Mouse (Mus musculus): ENCODE results near the gene Foxo1. TPM values are rescaled to one million over a fixed set of nuclear protein-coding genes. Genes with fewer than 3 reads are reported as not detected.

Gene Foxo1
- polyA plus RNA-seq, 1 experiment from 2014 or later: 2.1 TPM

DNA sequence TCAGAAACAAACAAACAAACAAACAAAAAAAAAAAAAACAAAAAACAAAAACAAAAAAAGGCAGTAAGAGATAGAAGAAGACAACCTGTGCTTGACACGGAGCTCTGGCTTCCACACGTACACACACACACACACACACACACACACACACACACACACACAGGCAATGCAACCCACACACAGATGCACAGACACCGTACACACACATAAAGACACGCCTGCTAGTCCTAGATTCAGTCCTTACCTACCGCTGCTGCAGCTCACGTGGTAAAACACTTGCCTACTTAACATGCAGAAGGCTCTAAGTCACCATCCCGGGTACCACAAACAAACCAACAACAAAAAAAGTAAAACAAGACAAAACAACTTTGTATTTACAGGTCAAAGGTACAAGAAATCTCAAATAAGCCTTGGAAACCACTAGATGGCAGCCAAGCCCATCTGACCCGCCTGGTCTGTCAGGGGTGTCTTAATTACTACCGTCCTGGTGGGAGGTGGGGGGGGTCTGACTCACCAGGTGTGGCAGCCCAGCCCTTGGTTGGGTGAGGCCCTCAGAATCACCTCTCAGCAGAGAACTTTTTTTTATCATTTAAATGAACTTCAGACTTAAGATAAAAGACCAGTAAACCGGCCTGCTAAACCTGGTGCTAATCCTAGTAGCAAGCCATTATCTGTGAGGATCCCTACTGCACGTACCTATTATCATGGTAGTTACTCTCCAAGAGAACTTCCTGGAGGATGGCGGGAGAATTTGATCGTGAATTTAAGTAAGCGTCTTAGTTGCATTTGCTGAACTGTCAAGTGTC is 14.3 kb upstream of the Foxo1 start:
- Histone ChIP-seq H3K36me3 (no peaks in the 10 kb centered on the region), H3K27me3 (ENCODE audit: low read depth, poor library complexity, severe bottlenecking) (peaks cover 19% of the 10 kb centered on the region), H3K4me3 (no peak overlapping the region), H3K27ac (replicated peaks) (no peak overlapping the region), H3K4me1 (peaks cover 7% of the 10 kb centered on the region), H3K9me3 (replicated peaks) (no peaks in the 10 kb centered on the region)
- DNase-seq (ENCODE audit: low spot score): peak; percentile 28
- 14% methylated on average over 14 of the region's 14 CpGs for WGBS

DNA sequence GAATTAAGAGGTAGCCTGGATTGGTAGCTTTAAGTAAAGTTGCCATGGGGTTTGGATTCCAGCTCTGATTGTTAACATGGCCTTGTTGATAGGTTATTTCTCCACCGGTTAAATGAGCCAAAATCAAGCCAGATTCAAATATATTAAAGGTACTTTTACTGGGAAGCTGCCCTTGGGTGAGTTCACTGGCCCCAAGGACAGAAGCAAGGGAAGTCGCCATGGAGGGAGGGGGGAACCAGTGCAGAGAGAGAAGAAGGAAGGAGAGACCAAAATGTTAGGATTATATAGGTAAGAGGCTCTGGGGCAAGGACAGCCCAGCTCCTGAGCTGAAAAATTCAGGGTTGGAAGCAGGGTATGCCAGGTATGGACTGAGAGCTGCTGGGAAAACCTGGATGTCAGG is 13.6 kb upstream of the Foxo1 start:
- WGBS: 10% methylated on average over 2 of the region's 2 CpGs
- DNase-seq (ENCODE audit: low spot score): no peak

DNA sequence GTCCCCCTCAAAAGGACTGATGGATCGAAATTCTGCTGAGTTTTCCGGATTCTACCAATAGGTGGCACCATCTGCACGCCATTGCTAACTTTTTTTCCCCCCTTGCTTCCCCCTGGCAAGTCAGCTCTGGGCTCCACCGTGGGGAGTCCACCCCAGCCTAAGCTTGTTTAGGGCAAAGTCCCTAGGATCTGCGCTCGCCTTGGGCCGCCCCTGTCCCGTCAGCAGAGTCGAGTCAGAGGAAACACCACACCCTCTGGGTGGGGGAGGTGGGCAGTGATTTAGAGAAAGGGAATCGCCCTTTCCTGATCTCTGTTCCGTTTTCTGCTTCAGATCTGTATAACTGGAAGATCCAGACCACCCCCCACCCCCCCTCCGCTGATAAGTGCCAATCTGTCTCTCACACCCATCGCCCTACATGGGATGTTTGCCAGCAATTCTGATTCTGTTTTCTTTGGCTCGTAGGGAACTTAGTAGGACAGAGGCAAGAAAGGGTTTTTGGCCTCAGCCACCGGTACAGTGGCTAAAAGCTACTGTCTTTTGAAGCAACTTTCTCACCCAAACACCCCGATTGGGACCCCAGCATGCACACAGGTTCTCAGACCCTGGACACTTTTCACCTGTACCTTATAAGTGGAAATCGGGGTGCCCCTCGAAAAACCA is 10.2 kb upstream of the Foxo1 start:
- Histone ChIP-seq H3K9me3 (replicated peaks) (no peaks in the 10 kb centered on the region), H3K27me3 (ENCODE audit: low read depth, poor library complexity, severe bottlenecking) (peaks cover 45% of the 10 kb centered on the region), H3K36me3 (no peaks in the 10 kb centered on the region), H3K27ac (replicated peaks) (no peak overlapping the region), H3K4me3 (peak overlapping the region; percentile 46), H3K4me1 (peaks cover 7% of the 10 kb centered on the region)
- DNase-seq (ENCODE audit: low spot score): peak; percentile 61
- 15% methylated on average over 18 of the region's 18 CpGs for WGBS

More for the DNA sequence above, 13.6 kb upstream of the Foxo1 start:
- H3K27ac ChIP-seq (replicated peaks): no peak overlapping the region
- peaks cover 25% of the 10 kb centered on the region for H3K27me3 ChIP-seq (ENCODE audit: low read depth, poor library complexity, severe bottlenecking)
- H3K4me1 ChIP-seq: peaks cover 7% of the 10 kb centered on the region
- no peaks in the 10 kb centered on the region for H3K9me3 ChIP-seq (replicated peaks)
- H3K36me3 ChIP-seq: no peaks in the 10 kb centered on the region
- no peak overlapping the region for H3K4me3 ChIP-seq

DNA sequence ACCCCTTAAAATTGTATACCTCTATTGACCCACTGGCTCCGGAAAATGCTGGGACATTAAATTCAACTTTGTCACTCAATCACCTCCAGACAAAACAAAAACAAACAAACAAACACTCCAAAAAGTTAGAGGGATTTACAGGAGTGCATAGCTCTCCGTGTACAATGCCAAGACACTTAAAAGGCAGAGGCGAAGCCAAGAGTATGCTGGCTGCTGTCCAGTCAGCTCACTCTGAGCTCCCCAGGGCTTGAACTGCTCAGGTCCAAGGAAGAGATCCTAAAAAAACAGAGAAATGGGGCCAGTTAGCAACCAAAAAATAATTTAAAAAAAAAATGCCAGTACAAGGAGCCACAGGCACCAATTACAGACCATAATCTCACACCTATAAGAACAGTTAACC is 9.6 kb upstream of the Foxo1 start:
- 51% methylated on average over 3 of the region's 3 CpGs for WGBS
- DNase-seq (ENCODE audit: low spot score): no peak
- Histone ChIP-seq H3K27ac (replicated peaks) (no peak overlapping the region), H3K27me3 (ENCODE audit: low read depth, poor library complexity, severe bottlenecking) (peaks cover 52% of the 10 kb centered on the region), H3K36me3 (no peaks in the 10 kb centered on the region), H3K4me3 (no peak overlapping the region), H3K4me1 (peaks cover 7% of the 10 kb centered on the region), H3K9me3 (replicated peaks) (no peaks in the 10 kb centered on the region)

- Histone ChIP-seq H3K27me3 (ENCODE audit: low read depth, poor library complexity, severe bottlenecking) (peaks cover 85% of the 10 kb centered on the region), H3K27ac (replicated peaks) (no peak overlapping the region)
- 52% methylated on average over 13 of the region's 13 CpGs for whole genome bisulfite sequencing
Observed at GRCm38 (mm10) chr3:52262431-52263161, 5.5 kb upstream of the Foxo1 start.

GRCm38 (mm10) chr3:52264354-52264753 is 3.8 kb upstream of the Foxo1 start:
- Histone ChIP-seq H3K4me3 (no peak overlapping the region), H3K36me3 (no peaks in the 10 kb centered on the region), H3K27ac (replicated peaks) (no peak overlapping the region), H3K27me3 (ENCODE audit: low read depth, poor library complexity, severe bottlenecking) (peaks cover 77% of the 10 kb centered on the region), H3K9me3 (replicated peaks) (no peaks in the 10 kb centered on the region), H3K4me1 (peaks cover 23% of the 10 kb centered on the region)
- WGBS: 94% methylated on average over 8 of the region's 8 CpGs
- DNase-seq (ENCODE audit: low spot score): no peak

More at GRCm38 (mm10) chr3:52262431-52263161, 5.5 kb upstream of the Foxo1 start:
- H3K4me1 ChIP-seq: peaks cover 18% of the 10 kb centered on the region
- DNase-seq (ENCODE audit: low spot score): peak; percentile 73
- no peaks in the 10 kb centered on the region for H3K9me3 ChIP-seq (replicated peaks)
- no peaks in the 10 kb centered on the region for H3K36me3 ChIP-seq
- no peak overlapping the region for H3K4me3 ChIP-seq

DNA sequence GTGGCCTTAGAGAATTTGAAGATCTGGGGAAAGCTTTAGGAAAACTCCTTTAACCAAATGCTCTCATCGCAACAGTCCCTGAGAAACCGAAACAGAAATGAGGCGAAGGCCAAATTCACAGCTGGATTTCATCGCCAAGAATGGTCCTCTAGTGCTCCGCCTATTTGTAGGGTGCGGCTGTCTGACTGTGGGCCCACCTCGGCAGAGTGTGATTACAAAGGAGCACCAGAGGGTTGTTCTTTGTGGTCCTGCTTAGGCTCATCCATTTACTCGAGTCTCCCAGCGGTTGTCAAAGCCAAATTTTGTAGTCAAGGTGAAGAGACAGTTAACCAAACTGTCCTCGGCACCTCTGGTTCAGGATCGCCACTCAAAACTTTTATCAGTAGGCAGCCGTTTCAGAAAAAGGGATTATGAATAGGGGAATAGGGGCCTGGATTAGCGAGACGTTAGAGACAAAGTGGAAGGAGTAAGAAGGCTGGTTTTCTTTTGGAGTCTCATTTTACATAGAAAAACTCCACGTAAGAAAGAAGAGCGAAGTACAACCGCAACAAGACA is 1.5 kb upstream of the Foxo1 start:
- 7% methylated on average over 17 of the region's 17 CpGs for WGBS
- no peaks in the 10 kb centered on the region for H3K9me3 ChIP-seq (replicated peaks)
- DNase-seq (ENCODE audit: low spot score): no peak
- H3K36me3 ChIP-seq: no peaks in the 10 kb centered on the region
- peak overlapping the region; percentile 82 for H3K4me3 ChIP-seq
- no peak overlapping the region for H3K27ac ChIP-seq (replicated peaks)
- peaks cover 81% of the 10 kb centered on the region for H3K27me3 ChIP-seq (ENCODE audit: low read depth, poor library complexity, severe bottlenecking)
- peaks cover 36% of the 10 kb centered on the region for H3K4me1 ChIP-seq

DNA sequence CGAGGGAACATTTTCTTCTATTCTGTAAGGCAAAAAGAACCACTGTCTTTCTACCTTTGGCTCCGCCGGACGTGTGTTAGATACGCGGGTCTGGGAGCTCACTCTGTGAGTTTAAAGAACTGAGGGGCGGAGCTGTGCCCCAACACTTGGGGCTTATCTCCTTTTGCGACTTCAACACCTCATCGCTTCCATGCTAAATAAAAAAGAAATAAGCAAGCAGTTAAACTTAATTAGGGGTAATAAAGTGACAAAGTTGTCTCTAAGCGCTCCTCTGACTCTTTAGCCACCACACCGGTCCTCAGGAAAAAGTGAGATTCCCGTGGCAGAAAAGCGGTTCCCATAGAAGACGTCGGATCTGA is 864 bp upstream of the Foxo1 start:
- under 1% methylated on average over 15 of the region's 15 CpGs for WGBS
- peak overlapping the region; percentile 84 for H3K27ac ChIP-seq (replicated peaks)

DNA sequence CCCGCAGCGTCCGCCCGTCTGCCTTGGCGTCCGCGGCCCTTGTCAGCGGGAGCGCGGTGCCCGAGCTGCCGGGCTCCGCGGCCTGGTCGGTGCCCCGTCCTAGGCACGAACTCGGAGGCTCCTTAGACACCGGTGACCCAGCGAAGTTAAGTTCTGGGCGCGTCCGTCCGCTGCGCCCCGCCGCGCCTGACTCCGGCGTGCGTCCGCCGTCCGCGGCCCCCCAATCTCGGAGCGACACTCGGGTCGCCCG is 276 bp downstream of the Foxo1 start:
- Histone ChIP-seq H3K4me3 (peak overlapping the region; percentile 82), H3K4me1 (peaks cover 36% of the 10 kb centered on the region), H3K36me3 (no peaks in the 10 kb centered on the region), H3K27ac (replicated peaks) (peak overlapping the region; percentile 84), H3K27me3 (ENCODE audit: low read depth, poor library complexity, severe bottlenecking) (peaks cover 76% of the 10 kb centered on the region), H3K9me3 (replicated peaks) (no peaks in the 10 kb centered on the region)
- WGBS: under 1% methylated on average over 40 of the region's 40 CpGs
- no peak for DNase-seq (ENCODE audit: low spot score)

More for the DNA sequence above, 864 bp upstream of the Foxo1 start:
- no peaks in the 10 kb centered on the region for H3K36me3 ChIP-seq
- H3K9me3 ChIP-seq (replicated peaks): no peaks in the 10 kb centered on the region
- DNase-seq (ENCODE audit: low spot score): no peak
- peak overlapping the region; percentile 82 for H3K4me3 ChIP-seq
- H3K4me1 ChIP-seq: peaks cover 36% of the 10 kb centered on the region
- H3K27me3 ChIP-seq (ENCODE audit: low read depth, poor library complexity, severe bottlenecking): peaks cover 84% of the 10 kb centered on the region

GRCm38 (mm10) chr3:52268737-52269513 is 789 bp downstream of the Foxo1 start:
- DNase-seq (ENCODE audit: low spot score): peak; percentile 56
- Histone ChIP-seq H3K4me3 (peak overlapping the region; percentile 82), H3K27me3 (ENCODE audit: low read depth, poor library complexity, severe bottlenecking) (peaks cover 71% of the 10 kb centered on the region), H3K9me3 (replicated peaks) (no peaks in the 10 kb centered on the region), H3K27ac (replicated peaks) (peak overlapping the region; percentile 84), H3K36me3 (no peaks in the 10 kb centered on the region), H3K4me1 (peaks cover 36% of the 10 kb centered on the region)
- under 1% methylated on average over 89 of the region's 89 CpGs for WGBS

- DNase-seq (ENCODE audit: low spot score): peak; percentile 69
- no peaks in the 10 kb centered on the region for H3K36me3 ChIP-seq
- H3K4me3 ChIP-seq: peak overlapping the region; percentile 82
- H3K27ac ChIP-seq (replicated peaks): peak overlapping the region; percentile 84; the same call in 1 of the 2 replicates
- peaks cover 36% of the 10 kb centered on the region for H3K4me1 ChIP-seq
- WGBS: under 1% methylated on average over 55 of the region's 55 CpGs
- peaks cover 63% of the 10 kb centered on the region for H3K27me3 ChIP-seq (ENCODE audit: low read depth, poor library complexity, severe bottlenecking)
- no peaks in the 10 kb centered on the region for H3K9me3 ChIP-seq (replicated peaks)
Observed at GRCm38 (mm10) chr3:52269514-52270351, 1.6 kb downstream of the Foxo1 start.

Measured in midbrain, embryonic 10.5 days (tissue).